Mouse (Mus musculus): ENCODE results near the gene Hspbp1.
A peak's percentile ranks its signal among the peaks of the same experiment; 100 is the strongest.

Hspbp1 gene

GRCm38 (mm10) chr7:4630198-4630597, 54.7 kb downstream of the Hspbp1 start:
- DNase-seq (ENCODE audit: low spot score): no peak

GRCm38 (mm10) chr7:4629586-4629985, 55.3 kb downstream of the Hspbp1 start:
- no peak for DNase-seq (ENCODE audit: low spot score)

- DNase-seq (ENCODE audit: low spot score): no peak
These were observed 58.9 kb downstream of the Hspbp1 start for GRCm38 (mm10) chr7:4625928-4626327.

GRCm38 (mm10) chr7:4624343-4624742, 60.5 kb downstream of the Hspbp1 start:
- no peak for DNase-seq (ENCODE audit: low spot score)

GRCm38 (mm10) chr7:4623544-4624189, 61.2 kb downstream of the Hspbp1 start:
- peak; percentile 35 for DNase-seq (ENCODE audit: low spot score)

- no peak for DNase-seq (ENCODE audit: low spot score)
These were observed 64.9 kb downstream of the Hspbp1 start for GRCm38 (mm10) chr7:4619979-4620378.

GRCm38 (mm10) chr7:4613740-4614403, 71.0 kb downstream of the Hspbp1 start:
- DNase-seq (ENCODE audit: low spot score): no peak

GRCm38 (mm10) chr7:4612956-4613355, 71.9 kb downstream of the Hspbp1 start:
- no peak for DNase-seq (ENCODE audit: low spot score)

GRCm38 (mm10) chr7:4612386-4612785, 72.5 kb downstream of the Hspbp1 start:
- no peak for DNase-seq (ENCODE audit: low spot score)

GRCm38 (mm10) chr7:4611921-4612341, 72.9 kb downstream of the Hspbp1 start:
- no peak for DNase-seq (ENCODE audit: low spot score)

- DNase-seq (ENCODE audit: low spot score): no peak
These were observed 73.4 kb downstream of the Hspbp1 start for GRCm38 (mm10) chr7:4611511-4611910.
